Mouse (Mus musculus) liver, adult 2 months (tissue): ENCODE measurements around the gene Rps17.

Experiments
- CTCF ChIP-seq: fragments of 200-500 bp; IDR thresholded peaks from 2 replicates; pipeline ENCODE4 v1.5.1; 2011; ENCODE audit warnings: low read depth, low read length, control low read depth
- POLR2A ChIP-seq: fragments of 200-500 bp; IDR thresholded peaks from 2 replicates; pipeline ENCODE4 v1.6.1; 2011; ENCODE audit warnings: low read length, control low read depth; ENCODE audit not compliant: insufficient read depth; ENCODE audit errors: extremely low read depth

DNA sequence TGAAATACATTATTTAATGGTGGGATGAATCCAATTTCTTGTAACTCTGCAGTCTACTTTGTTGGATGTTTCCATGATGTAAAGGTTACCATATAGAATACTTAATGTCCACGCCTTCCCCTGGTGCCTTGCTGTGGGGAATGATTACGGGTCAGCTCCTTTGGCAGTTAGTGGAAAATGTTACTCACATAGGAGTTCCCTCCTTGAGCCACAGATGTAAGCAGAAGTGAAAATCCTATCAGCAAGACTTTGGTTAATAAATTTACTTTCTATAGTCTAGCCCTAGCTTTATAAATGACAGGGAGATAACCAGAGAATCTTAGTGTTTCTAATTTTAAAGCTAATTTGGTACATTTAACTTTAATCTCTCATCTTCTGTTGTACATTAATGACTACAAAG, 49.9 kb downstream of the Rps17 start:
- TF ChIP-seq CTCF (no peak), POLR2A (no peak)
